Mouse (Mus musculus): ENCODE data around the gene Mllt6.

The Mllt6 gene

GRCm38 (mm10) chr11:97677381-97677780, 14.2 kb downstream of the Mllt6 start:
- TF ChIP-seq GATA4 (IDR thresholded peaks at IDR 0.05; ENCODE audit: insufficient replicate concordance, low read length) = no peak

DNA sequence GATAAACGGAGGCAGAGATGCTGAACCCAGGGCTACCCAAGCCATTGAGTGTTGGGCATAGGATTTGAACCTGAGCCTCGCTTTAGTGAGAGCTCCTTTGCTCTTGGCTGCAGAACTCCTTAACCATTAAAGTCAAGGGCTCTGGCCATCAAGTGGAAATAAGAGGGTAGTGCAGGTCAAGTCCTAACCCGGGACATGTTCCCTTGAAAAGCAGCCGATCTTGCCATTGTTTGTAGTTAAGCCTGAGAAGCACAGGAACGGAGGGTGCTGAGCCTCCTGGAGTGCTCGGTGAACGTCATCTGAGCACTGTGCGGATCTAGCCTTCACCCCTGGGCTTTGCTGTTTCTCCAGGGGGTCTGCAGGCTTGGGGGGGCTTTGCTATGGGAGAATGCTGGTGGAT, 14.6 kb downstream of the Mllt6 start:
- TF ChIP-seq GATA4 (IDR thresholded peaks at IDR 0.05; ENCODE audit: insufficient replicate concordance, low read length) = no peak

DNA sequence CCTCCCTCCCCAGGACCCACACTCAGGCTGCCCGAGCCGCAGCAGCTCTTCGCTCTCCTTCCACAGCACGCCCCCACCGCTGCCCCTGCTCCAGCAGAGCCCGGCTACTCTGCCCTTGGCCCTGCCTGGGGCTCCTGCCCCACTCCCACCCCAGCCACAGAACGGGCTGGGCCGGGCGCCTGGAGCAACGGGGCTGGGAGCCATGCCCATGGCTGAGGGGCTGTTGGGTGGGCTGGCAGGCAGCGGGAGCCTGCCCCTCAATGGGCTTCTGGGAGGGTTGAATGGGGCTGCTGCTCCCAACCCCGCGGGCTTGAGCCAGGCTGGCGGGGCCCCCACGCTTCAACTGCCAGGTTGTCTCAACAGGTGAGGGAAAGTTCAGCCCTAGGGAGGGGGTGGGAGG, 15.1 kb downstream of the Mllt6 start:
- no peak for TF ChIP-seq GATA4 (IDR thresholded peaks at IDR 0.05; ENCODE audit: insufficient replicate concordance, low read length)

- TF ChIP-seq GATA4 (IDR thresholded peaks at IDR 0.05; ENCODE audit: insufficient replicate concordance, low read length) = no peak
Measured at GRCm38 (mm10) chr11:97680430-97680829, 17.2 kb downstream of the Mllt6 start.

DNA sequence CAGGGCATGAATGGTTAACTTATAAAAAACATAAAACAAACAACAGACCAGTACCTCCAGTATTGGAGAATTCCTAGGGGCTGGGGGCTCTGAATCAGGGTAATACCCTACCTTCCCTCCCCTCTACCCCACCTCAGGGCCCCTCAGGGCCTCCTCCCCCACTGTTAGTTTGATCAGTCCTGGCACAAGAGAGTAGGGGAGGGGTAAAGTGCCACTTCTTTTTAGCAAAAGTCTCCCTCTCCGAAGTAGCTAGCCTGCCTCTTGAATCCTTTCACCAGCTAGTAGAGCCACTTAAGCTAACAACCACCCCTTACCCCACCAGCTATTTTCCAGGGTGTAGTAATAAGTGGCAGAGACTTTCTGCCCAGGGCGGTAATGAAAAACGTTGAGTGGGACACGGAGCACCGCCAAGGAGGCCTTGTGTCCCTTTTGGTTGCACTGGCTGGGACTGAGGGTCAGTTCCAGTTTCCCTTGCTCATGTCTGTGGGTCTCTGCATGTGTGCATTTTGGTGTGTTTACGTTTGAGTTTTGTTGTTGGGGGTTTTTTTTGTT, 19.4 kb downstream of the Mllt6 start:
- no peak for TF ChIP-seq GATA4 (IDR thresholded peaks at IDR 0.05; ENCODE audit: insufficient replicate concordance, low read length)

DNA sequence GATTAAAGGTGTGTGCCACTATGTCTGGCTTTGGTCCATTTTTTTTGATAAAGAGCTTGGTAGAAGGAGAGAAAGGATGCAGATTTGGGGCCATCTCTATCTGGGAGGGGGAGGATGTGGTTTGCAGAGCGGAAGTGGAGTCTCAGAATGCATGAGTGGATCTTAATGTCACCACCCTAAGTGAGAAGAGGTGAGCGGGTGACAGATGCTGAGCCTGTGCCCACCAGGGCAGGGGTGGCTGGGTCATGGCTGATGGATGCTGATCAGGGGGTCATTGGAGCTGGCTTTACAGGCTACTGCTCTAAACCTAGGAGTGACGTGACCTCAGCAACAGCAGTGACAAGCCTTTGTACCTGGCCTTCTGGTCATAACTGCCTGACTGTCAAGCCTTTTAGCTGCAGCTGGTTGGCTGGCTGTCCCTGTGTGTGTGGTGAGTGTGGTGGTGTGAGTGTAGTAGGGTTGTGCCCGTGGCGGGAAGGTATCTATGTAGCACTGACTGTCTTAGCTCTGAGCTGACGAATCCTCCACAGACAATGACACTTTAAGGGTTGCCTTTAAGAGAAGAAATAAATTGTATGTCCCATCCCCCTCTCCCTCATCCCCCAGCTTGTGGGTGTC, 21.0 kb downstream of the Mllt6 start:
- no peak for TF ChIP-seq GATA4 (IDR thresholded peaks at IDR 0.05; ENCODE audit: insufficient replicate concordance, low read length)

DNA sequence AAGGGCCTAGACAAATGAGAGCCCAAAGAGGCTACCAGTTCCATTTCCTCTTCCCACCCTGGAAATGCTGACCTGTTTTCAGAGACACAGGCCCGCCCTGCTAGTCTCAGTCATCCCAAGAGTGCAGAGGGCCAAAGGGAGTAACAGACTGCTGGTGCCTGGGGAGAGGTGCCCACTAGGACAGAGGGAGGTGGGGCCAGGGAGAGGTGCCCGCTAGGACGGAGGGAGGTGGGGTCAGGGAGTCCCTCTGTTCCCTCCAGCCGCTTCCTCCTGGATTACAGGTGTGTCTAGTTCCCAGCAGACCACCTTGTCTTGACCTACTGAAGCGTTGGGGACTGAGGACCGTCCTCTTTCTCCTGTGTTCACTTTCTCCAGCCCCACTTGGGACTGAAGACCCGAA, 21.6 kb downstream of the Mllt6 start:
- no peak for TF ChIP-seq GATA4 (IDR thresholded peaks at IDR 0.05; ENCODE audit: insufficient replicate concordance, low read length)

- TF ChIP-seq GATA4 (IDR thresholded peaks at IDR 0.05; ENCODE audit: insufficient replicate concordance, low read length) = no peak
Measured at GRCm38 (mm10) chr11:97685613-97686321, 22.6 kb downstream of the Mllt6 start, which contains the start of gene Cisd3. Gene Cisd3 (plus strand): TSS chr11:97685826.

DNA sequence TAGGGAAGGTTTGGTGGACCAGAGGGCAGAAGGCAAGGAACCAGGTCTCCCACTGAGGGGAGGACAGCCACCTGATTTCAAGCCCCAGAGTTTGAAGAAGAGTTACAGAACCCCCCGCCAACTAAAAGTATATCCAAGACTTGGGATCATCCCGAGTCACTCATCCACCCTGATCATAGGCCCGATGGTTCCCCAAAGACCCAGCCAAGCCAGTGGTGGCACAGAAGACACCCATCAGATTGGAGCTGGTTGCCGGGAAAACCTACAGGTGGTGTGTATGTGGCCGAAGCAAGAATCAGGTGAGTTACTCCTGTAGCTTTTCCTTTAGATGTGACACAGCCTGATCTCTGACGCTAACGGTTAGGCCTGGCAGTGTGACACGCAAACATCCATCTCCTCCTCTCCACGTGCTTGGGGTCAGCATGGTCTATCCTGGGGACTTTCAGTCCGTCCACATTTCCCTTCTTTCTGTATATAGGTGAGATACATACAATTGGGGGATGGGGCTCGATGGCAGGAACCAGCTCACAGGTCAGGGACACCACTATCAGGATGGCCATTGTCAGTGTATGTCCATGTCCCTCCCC, 23.2 kb downstream of the Mllt6 start:
- TF ChIP-seq GATA4 (IDR thresholded peaks at IDR 0.05; ENCODE audit: insufficient replicate concordance, low read length) = no peak

DNA sequence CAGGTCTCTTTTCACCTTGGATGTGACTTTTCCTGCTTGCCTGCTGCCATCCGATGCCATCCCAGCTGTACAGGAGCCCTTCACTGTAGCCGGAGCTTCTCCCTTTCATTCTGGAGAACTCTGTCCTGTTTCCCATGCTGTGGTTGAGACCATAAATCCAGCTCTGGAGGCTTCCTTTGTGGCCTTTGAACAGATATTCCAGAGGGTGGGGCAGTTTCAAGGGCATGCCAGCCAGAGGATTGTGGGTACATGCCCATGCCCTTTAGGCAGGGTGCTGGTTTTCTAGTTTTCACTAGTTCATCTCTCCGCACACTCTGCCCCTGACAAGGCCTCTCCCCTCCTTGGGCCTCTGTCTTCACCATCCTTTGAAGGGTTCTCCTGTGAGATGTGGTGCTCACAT, 23.8 kb downstream of the Mllt6 start:
- no peak for TF ChIP-seq GATA4 (IDR thresholded peaks at IDR 0.05; ENCODE audit: insufficient replicate concordance, low read length)

DNA sequence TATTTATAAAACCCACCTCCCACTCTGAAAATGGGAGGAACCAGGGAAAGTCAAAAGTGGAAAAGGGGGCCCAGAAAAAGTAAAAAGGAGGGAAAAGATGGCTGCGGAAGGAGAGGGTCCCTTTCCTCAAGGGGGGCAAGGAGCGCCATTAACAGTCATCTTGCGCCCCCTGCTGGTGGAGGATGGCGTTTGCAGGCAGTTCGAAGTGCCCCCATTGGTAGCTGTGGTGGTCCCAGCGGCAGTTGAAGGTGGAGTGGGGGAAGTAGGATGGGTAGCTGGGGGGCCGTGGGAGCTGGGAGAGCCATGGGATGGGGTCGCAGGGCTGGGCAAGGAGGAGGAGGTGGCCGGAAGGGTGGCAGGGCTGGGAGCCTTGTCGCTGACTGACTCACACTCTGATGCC, 26.6 kb downstream of the Mllt6 start:
- TF ChIP-seq GATA4 (IDR thresholded peaks at IDR 0.05; ENCODE audit: insufficient replicate concordance, low read length) = no peak

- no peak for TF ChIP-seq GATA4 (IDR thresholded peaks at IDR 0.05; ENCODE audit: insufficient replicate concordance, low read length)
Measured at GRCm38 (mm10) chr11:97694435-97694834, 31.2 kb downstream of the Mllt6 start.

DNA sequence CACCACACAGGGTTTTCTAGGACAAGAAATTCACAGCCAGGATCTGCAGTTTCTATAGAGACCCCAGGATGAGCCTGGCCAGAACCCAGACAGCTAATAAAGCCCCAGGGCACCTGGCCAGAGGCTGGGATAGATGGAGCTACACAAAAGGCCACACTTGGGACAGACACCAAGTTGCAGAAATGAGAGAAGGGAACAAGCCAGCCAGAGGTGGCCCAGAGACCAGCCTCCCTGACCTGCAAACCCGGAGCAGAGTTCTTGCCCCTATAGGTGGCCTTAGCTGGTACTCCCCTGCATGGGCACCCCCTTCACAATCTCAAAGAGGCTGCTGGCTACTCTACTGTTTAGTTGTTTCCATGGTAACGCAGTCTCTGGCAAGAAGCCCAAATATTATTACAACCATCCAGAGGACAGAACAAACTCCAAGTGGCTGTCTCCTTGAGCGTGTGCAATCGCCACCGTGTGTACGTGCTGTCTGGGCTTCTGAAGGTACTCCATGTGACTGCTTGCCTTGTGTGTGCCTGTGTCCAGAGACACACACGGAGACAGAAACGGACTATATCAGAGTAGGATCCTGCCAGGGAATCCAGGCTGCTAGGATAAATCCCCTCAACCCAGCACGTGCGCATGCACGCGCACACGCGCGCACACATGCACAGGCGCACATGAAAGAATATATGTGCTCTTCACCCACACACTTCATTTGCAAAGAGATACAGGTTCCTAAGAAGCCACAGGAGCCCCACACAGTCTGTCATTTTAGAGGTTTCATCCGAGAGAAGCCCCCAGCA, 31.9 kb downstream of the Mllt6 start:
- TF ChIP-seq GATA4 (IDR thresholded peaks at IDR 0.05; ENCODE audit: insufficient replicate concordance, low read length) = no peak

GRCm38 (mm10) chr11:97695712-97696401, 32.6 kb downstream of the Mllt6 start:
- no peak for TF ChIP-seq GATA4 (IDR thresholded peaks at IDR 0.05; ENCODE audit: insufficient replicate concordance, low read length)

DNA sequence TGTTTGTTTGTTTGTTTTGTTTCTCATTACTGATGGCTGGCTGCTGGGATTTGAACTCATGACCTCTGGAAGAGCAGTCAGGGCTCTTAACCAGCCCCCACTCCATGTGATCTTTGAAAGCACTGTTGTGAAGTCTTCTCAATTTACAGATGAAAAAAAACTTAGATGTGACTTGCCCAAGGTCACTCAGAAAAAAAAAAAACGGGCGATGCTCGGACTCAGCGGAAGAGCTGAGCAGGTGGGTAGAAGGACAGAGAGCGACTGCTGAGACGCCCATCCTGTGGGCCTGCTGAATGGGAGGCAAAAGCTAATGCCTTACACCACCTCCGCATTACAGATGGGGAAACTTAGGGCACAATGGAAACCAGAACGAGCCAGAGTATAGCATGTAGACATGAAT, 33.5 kb downstream of the Mllt6 start:
- no peak for TF ChIP-seq GATA4 (IDR thresholded peaks at IDR 0.05; ENCODE audit: insufficient replicate concordance, low read length)
